Mouse (Mus musculus) intestine, embryonic 15.5 days (tissue): Measurements from ENCODE around the gene Ccar1. TPM values are rescaled to one million over a fixed set of nuclear protein-coding genes. Genes with fewer than 3 reads are reported as not detected.
"Not testable (repeated sequence)": the region's sequence is repeated elsewhere in the genome, so short reads cannot be mapped to it uniquely, and the experiment has no call there.

Source experiments
- ATAC-seq: fragments of 200-750 bp; cut with Nextera tagmentation; 2 replicates; pipeline ENCODE4 v1.8.0; 2017; ENCODE audit warnings: moderate TSS enrichment, moderate library complexity
- H3K27ac ChIP-seq: fragments of 300-500 bp; sonication (generic); 2 replicates; pipeline ENCODE4 v1.5.1; 2015; ENCODE audit warnings: mild to moderate bottlenecking, inconsistent platforms
- H3K27me3 ChIP-seq: fragments of 300-500 bp; sonication (generic); replicated peaks from 2 replicates; pipeline ENCODE4 v1.6.1; 2015; ENCODE audit warnings: inconsistent platforms
- H3K36me3 ChIP-seq: fragments of 300-500 bp; sonication (generic); 2 replicates; pipeline ENCODE4 v1.6.1; 2015; ENCODE audit warnings: inconsistent platforms
- H3K4me1 ChIP-seq: fragments of 300-500 bp; sonication (generic); replicated peaks from 2 replicates; pipeline ENCODE4 v1.6.1; 2015; ENCODE audit warnings: inconsistent platforms
- H3K4me2 ChIP-seq: fragments of 300-500 bp; sonication (generic); replicated peaks from 2 replicates; pipeline ENCODE4 v1.6.1; 2015; ENCODE audit warnings: mild to moderate bottlenecking, inconsistent platforms
- H3K4me3 ChIP-seq: fragments of 300-500 bp; sonication (generic); replicated peaks from 2 replicates; pipeline ENCODE4 v1.5.1; 2015; ENCODE audit warnings: inconsistent platforms
- H3K9ac ChIP-seq: fragments of 300-500 bp; sonication (generic); 2 replicates; pipeline ENCODE4 v1.6.1; 2015; ENCODE audit warnings: inconsistent platforms
- H3K9me3 ChIP-seq: fragments of 300-500 bp; sonication (generic); 2 replicates; pipeline ENCODE4 v1.6.1; 2016; ENCODE audit warnings: inconsistent platforms
- WGBS: fragments of 180-500 bp; shearing (Covaris S2); methylation state at CpG from one replicate; pipeline ENCODE4 v1.1.7; 2015; 5-methylcytosine and 5-hydroxymethylcytosine counted together
- polyA plus RNA-seq: library from polyadenylated mRNA; unstranded; fragments of >200 nt; fragmentation: Nextera tagmentation; extraction: Ambion mirVana; gene quantifications from 2 replicates; pipeline ENCODE4 v1.2.1, GENCODE M21; 2015

Ccar1 gene
- polyA plus RNA-seq, 1 experiment from 2014 or later: 109 TPM

GRCm38 (mm10) chr10:62720574-62720973 lies 71.5 kb downstream of the Ccar1 start:
- H3K9me3 ChIP-seq, H3K27ac ChIP-seq, H3K4me3 ChIP-seq, H3K36me3 ChIP-seq, H3K4me1 ChIP-seq, ATAC-seq, H3K9ac ChIP-seq, H3K4me2 ChIP-seq: not testable (repeated sequence)
- 84% methylated on average over 8 of the region's 8 CpGs for WGBS
- peaks cover 14% of the 10 kb centered on the region for H3K27me3 ChIP-seq

GRCm38 (mm10) chr10:62713457-62713856 lies 78.6 kb downstream of the Ccar1 start:
- Histone ChIP-seq H3K36me3 (no peaks in the 10 kb centered on the region), H3K9ac (no peak overlapping the region), H3K27me3 (no peaks in the 10 kb centered on the region), H3K4me2 (no peak overlapping the region), H3K4me3 (no peak overlapping the region), H3K27ac (no peak overlapping the region), H3K9me3 (no peaks in the 10 kb centered on the region), H3K4me1 (no peaks in the 10 kb centered on the region)
- 66% methylated on average over 10 of the region's 10 CpGs for WGBS
- no peak for ATAC-seq

GRCm38 (mm10) chr10:62703579-62703978 lies 88.5 kb downstream of the Ccar1 start:
- H3K9me3 ChIP-seq: no peaks in the 10 kb centered on the region
- H3K4me2 ChIP-seq: no peak overlapping the region
- 85% methylated on average over 4 of the region's 4 CpGs for WGBS
- no peaks in the 10 kb centered on the region for H3K4me1 ChIP-seq
- no peaks in the 10 kb centered on the region for H3K36me3 ChIP-seq
- no peak overlapping the region for H3K9ac ChIP-seq
- H3K27me3 ChIP-seq: no peaks in the 10 kb centered on the region
- no peak overlapping the region for H3K4me3 ChIP-seq
- H3K27ac ChIP-seq: no peak overlapping the region
- no peak for ATAC-seq

GRCm38 (mm10) chr10:62702436-62702835 lies 89.7 kb downstream of the Ccar1 start:
- H3K4me1 ChIP-seq: no peaks in the 10 kb centered on the region
- H3K27me3 ChIP-seq: no peaks in the 10 kb centered on the region
- H3K36me3 ChIP-seq: no peaks in the 10 kb centered on the region
- H3K4me3 ChIP-seq: no peak overlapping the region
- H3K27ac ChIP-seq: no peak overlapping the region
- WGBS: 81% methylated on average over 4 of the region's 4 CpGs
- no peaks in the 10 kb centered on the region for H3K9me3 ChIP-seq
- H3K9ac ChIP-seq: no peak overlapping the region
- no peak for ATAC-seq
- H3K4me2 ChIP-seq: no peak overlapping the region

Other genes starting within 250 kb of the Ccar1 start
- 29.7 and 30.2 TPM in 2 replicates for gene Kif1bp, start 213.8 kb downstream of the Ccar1 start, polyA plus RNA-seq
- 21.6 and 22.1 TPM in 2 replicates for gene Ddx21, start 190.0 kb downstream of the Ccar1 start, polyA plus RNA-seq
- gene Ddx50, start 141.1 kb downstream of the Ccar1 start, polyA plus RNA-seq: 99.8 and 112 TPM in 2 replicates
- 1.0 and 1.1 TPM in 2 replicates for gene Stox1, start 66.2 kb downstream of the Ccar1 start, polyA plus RNA-seq
- gene Tet1, start 116.7 kb upstream of the Ccar1 start, polyA plus RNA-seq: 14.4 and 18.3 TPM in 2 replicates
- 12.5 and 13.4 TPM in 2 replicates for gene Slc25a16, start 128.3 kb upstream of the Ccar1 start, polyA plus RNA-seq
- 21.7 and 22.0 TPM in 2 replicates for gene Dna2, start 154.7 kb upstream of the Ccar1 start, polyA plus RNA-seq
- 20.3 and 20.7 TPM in 2 replicates for gene Rufy2, start 187.9 kb upstream of the Ccar1 start, polyA plus RNA-seq
- gene Hnrnph3, start 231.9 kb upstream of the Ccar1 start, polyA plus RNA-seq: 73.6 and 75.4 TPM in 2 replicates
- 5.7 and 6.8 TPM in 2 replicates for gene Pbld2, start 232.0 kb upstream of the Ccar1 start, polyA plus RNA-seq